Mouse (Mus musculus): ENCODE measurements at regions not wholly inside any gene's neighbourhood (a gene's known extent, or its start where the extent isn't known, plus 50 kb on each side); places are given as distances from the start of the nearest gene placed in this dataset.

- H3K4me2 ChIP-seq (ENCODE audit: low read depth): no peak overlapping the region
- TF ChIP-seq CTCF (IDR thresholded peaks at IDR 0.05; ENCODE audit: low read depth): no peak
- H3K36me3 ChIP-seq (ENCODE audit: insufficient read depth): no peaks in the 10 kb centered on the region
- ATAC-seq: peak; percentile 75; the same call in 1 of the 2 replicates
- DNase-seq: peak; percentile 57
- 56% methylated on average over 3 of the region's 3 CpGs for WGBS
- H3K9ac ChIP-seq: no peak overlapping the region
- H3K4me1 ChIP-seq (ENCODE audit: insufficient read depth): no peaks in the 10 kb centered on the region
- H3K9me3 ChIP-seq (ENCODE audit: low read length): no peaks in the 10 kb centered on the region
- no peak overlapping the region for H3K27ac ChIP-seq (ENCODE audit: low read depth, low read length)
- H3K4me3 ChIP-seq (ENCODE audit: low read depth, low read length): no peak overlapping the region
- no peaks in the 10 kb centered on the region for H3K27me3 ChIP-seq (ENCODE audit: insufficient read depth, low read length)
These were observed 385.1 kb downstream of the Ccser2 start for GRCm38 (mm10) chr14:36583338-36584064.

GRCm38 (mm10) chr14:36563229-36563865, 405.2 kb downstream of the Ccser2 start:
- Histone ChIP-seq H3K27me3 (ENCODE audit: insufficient read depth, low read length) (no peaks in the 10 kb centered on the region), H3K9ac (no peak overlapping the region), H3K4me3 (ENCODE audit: low read depth, low read length) (no peak overlapping the region), H3K27ac (ENCODE audit: low read depth, low read length) (no peak overlapping the region), H3K4me1 (ENCODE audit: insufficient read depth) (no peaks in the 10 kb centered on the region), H3K36me3 (ENCODE audit: insufficient read depth) (no peaks in the 10 kb centered on the region), H3K9me3 (ENCODE audit: low read length) (no peaks in the 10 kb centered on the region), H3K4me2 (ENCODE audit: low read depth) (no peak overlapping the region)
- WGBS: 52% methylated on average over 3 of the region's 3 CpGs
- ATAC-seq (no peak), DNase-seq (no peak)
- TF ChIP-seq CTCF (IDR thresholded peaks at IDR 0.05; ENCODE audit: low read depth): no peak

- WGBS: 84% methylated on average over 5 of the region's 5 CpGs
- no peak for TF ChIP-seq CTCF (IDR thresholded peaks at IDR 0.05; ENCODE audit: low read depth)
- Histone ChIP-seq H3K4me1 (ENCODE audit: insufficient read depth) (no peaks in the 10 kb centered on the region), H3K4me3 (ENCODE audit: low read depth, low read length) (no peak overlapping the region), H3K9ac (no peak overlapping the region), H3K9me3 (ENCODE audit: low read length) (no peaks in the 10 kb centered on the region), H3K27me3 (ENCODE audit: insufficient read depth, low read length) (no peaks in the 10 kb centered on the region), H3K36me3 (ENCODE audit: insufficient read depth) (no peaks in the 10 kb centered on the region), H3K4me2 (ENCODE audit: low read depth) (no peak overlapping the region), H3K27ac (ENCODE audit: low read depth, low read length) (no peak overlapping the region)
- DNase-seq: no peak
- no peak for ATAC-seq
These were observed 431.2 kb downstream of the Ccser2 start for GRCm38 (mm10) chr14:36537402-36537801.

- Histone ChIP-seq H3K9ac (no peak overlapping the region), H3K4me2 (ENCODE audit: low read depth) (no peak overlapping the region), H3K4me3 (ENCODE audit: low read depth, low read length) (no peak overlapping the region), H3K27ac (ENCODE audit: low read depth, low read length) (no peak overlapping the region), H3K27me3 (ENCODE audit: insufficient read depth, low read length) (no peaks in the 10 kb centered on the region), H3K36me3 (ENCODE audit: insufficient read depth) (no peaks in the 10 kb centered on the region), H3K4me1 (ENCODE audit: insufficient read depth) (no peaks in the 10 kb centered on the region), H3K9me3 (ENCODE audit: low read length) (no peaks in the 10 kb centered on the region)
- ATAC-seq (no peak), DNase-seq (no peak)
- WGBS: 89% methylated on average over 1 of the region's 1 CpGs
- TF ChIP-seq CTCF (IDR thresholded peaks at IDR 0.05; ENCODE audit: low read depth): no peak
These were observed 432.6 kb downstream of the 4930474N05Rik start for GRCm38 (mm10) chr14:36527310-36527709.

- H3K4me2 ChIP-seq (ENCODE audit: low read depth): no peak overlapping the region
- H3K4me3 ChIP-seq (ENCODE audit: low read depth, low read length): no peak overlapping the region
- TF ChIP-seq CTCF (IDR thresholded peaks at IDR 0.05; ENCODE audit: low read depth): no peak
- ATAC-seq (peak; percentile 42; the same call in 1 of the 2 replicates), DNase-seq (peak; percentile 1)
- no peaks in the 10 kb centered on the region for H3K9me3 ChIP-seq (ENCODE audit: low read length)
- H3K9ac ChIP-seq: no peak overlapping the region
- no peaks in the 10 kb centered on the region for H3K36me3 ChIP-seq (ENCODE audit: insufficient read depth)
- H3K4me1 ChIP-seq (ENCODE audit: insufficient read depth): no peaks in the 10 kb centered on the region
- H3K27ac ChIP-seq (ENCODE audit: low read depth, low read length): no peak overlapping the region
- H3K27me3 ChIP-seq (ENCODE audit: insufficient read depth, low read length): no peaks in the 10 kb centered on the region
These were observed 430.9 kb downstream of the 4930474N05Rik start for GRCm38 (mm10) chr14:36525591-36526037.

- Histone ChIP-seq H3K9me3 (ENCODE audit: low read length) (no peaks in the 10 kb centered on the region), H3K4me2 (ENCODE audit: low read depth) (no peak overlapping the region), H3K4me1 (ENCODE audit: insufficient read depth) (no peaks in the 10 kb centered on the region), H3K9ac (no peak overlapping the region), H3K36me3 (ENCODE audit: insufficient read depth) (no peaks in the 10 kb centered on the region), H3K4me3 (ENCODE audit: low read depth, low read length) (no peak overlapping the region), H3K27ac (ENCODE audit: low read depth, low read length) (no peak overlapping the region), H3K27me3 (ENCODE audit: insufficient read depth, low read length) (no peaks in the 10 kb centered on the region)
- 56% methylated on average over 2 of the region's 2 CpGs for WGBS
- DNase-seq (no peak), ATAC-seq (peak; percentile 50; the same call in 1 of the 2 replicates)
- TF ChIP-seq CTCF (IDR thresholded peaks at IDR 0.05; ENCODE audit: low read depth): no peak
These were observed 407.6 kb downstream of the 4930474N05Rik start for GRCm38 (mm10) chr14:36502076-36502994.

Data from forebrain, postnatal 0 days (tissue).